22 mouse cellular contexts compared by ENCODE assay signal in the genomic region with DNA sequence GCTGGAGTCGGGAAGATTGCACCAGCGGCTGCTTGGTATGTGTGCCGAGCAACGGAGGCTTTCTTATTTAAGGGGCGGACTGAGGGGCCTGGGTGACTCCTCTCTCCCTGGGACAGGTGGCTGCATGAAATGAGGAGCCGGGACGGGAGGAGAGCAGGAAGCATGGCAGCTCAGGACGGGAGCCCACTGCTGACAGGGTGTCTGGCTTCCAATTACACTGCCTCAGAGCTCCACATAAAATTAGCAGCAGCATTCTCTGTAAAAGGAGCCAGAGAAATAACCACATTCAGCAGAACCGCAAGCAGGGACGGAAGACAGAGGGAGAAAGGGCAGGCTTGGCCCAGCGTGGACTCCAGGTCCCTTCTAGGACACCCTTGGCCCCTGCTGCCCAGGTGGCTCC. TPM values are rescaled to one million over a fixed set of nuclear protein-coding genes. Genes with fewer than 3 reads are reported as not detected.
DNase-seq lines count a peak whose midpoint lies in the region; ATAC-seq and TF ChIP-seq lines count a peak whose summit lies in the region.
"Had no signal": no experiment of that assay in that cellular context is flagged by ENCODE, and none has a peak within 500 bp of the region (broad histone marks: within the 10 kb centered on the region; RNA-seq: fewer than 3 reads in every experiment).

No protein-coding gene starts in this region.

- 24% methylated on average over 11 of the region's 11 CpGs for WGBS in kidney, postnatal 0 days
- 25% methylated on average over 10 of the region's 11 CpGs for WGBS in kidney, embryonic 14.5 days

- no peak overlapping the region for H3K9ac ChIP-seq in kidney, postnatal 0 days (ENCODE audit: low read depth, low read length)
- H3K9ac ChIP-seq in kidney, embryonic 14.5 days (ENCODE audit: low read depth, low read length): no peak overlapping the region
- H3K9ac ChIP-seq: embryonic facial prominence, embryonic 13.5 days; hindbrain, embryonic 12.5 days had no signal

- H3K9me3 ChIP-seq in kidney, postnatal 0 days (replicated peaks; ENCODE audit: low read length): no peaks in the 10 kb centered on the region
- H3K9me3 ChIP-seq in kidney, embryonic 14.5 days (ENCODE audit: control insufficient read depth, low read length): no peaks in the 10 kb centered on the region
- H3K9me3 ChIP-seq: embryonic facial prominence, embryonic 13.5 days; G1E; heart, embryonic 10.5 days; hindbrain, embryonic 12.5 days had no signal

- TF ChIP-seq CTCF in kidney, postnatal 0 days (IDR thresholded peaks at IDR 0.05; ENCODE audit: low read depth): no peak
- no peak for TF ChIP-seq CTCF in gastrocnemius, adult 2 months (IDR thresholded peaks at IDR 0.05)

- H3K27ac ChIP-seq in kidney, postnatal 0 days: no peak overlapping the region
- H3K27ac ChIP-seq in kidney, embryonic 14.5 days (ENCODE audit: low read depth, low read length): no peak overlapping the region
- H3K27ac ChIP-seq in gastrocnemius, adult 2 months: peak overlapping the region; percentile 93
- H3K27ac ChIP-seq: embryonic facial prominence, embryonic 13.5 days; heart, embryonic 10.5 days; hindbrain, embryonic 12.5 days had no signal

- intact Hi-C loops in gastrocnemius, adult 2 months (cut with DNase I): loop anchor here (1.0 to 10.0 kb wide), 3 partner anchors 36 to 161 kb away; no protein-coding TSS in a partner anchor
- intact Hi-C loops in gastrocnemius, postnatal 14 days (cut with DNase I; ENCODE audit: low total_unique reads): no loop called here

- no peaks in the 10 kb centered on the region for H3K4me1 ChIP-seq in kidney, postnatal 0 days (replicated peaks; ENCODE audit: insufficient read depth, low read length)
- no peaks in the 10 kb centered on the region for H3K4me1 ChIP-seq in kidney, embryonic 14.5 days (ENCODE audit: control insufficient read depth, insufficient read depth, low read length)
- H3K4me1 ChIP-seq: embryonic facial prominence, embryonic 13.5 days; hindbrain, embryonic 12.5 days had no signal

- no peak overlapping the region for H3K4me3 ChIP-seq in kidney, postnatal 0 days (replicated peaks; ENCODE audit: low read depth, low read length)
- H3K4me3 ChIP-seq in kidney, embryonic 14.5 days (ENCODE audit: low read length): no peak overlapping the region
- peak overlapping the region; percentile 51 for H3K4me3 ChIP-seq in gastrocnemius, adult 2 months
- H3K4me3 ChIP-seq: embryonic facial prominence, embryonic 13.5 days; heart, embryonic 10.5 days; hindbrain, embryonic 12.5 days had no signal

- DNase-seq in kidney, postnatal 0 days (ENCODE audit: low spot score): peak; percentile 27
- peak; percentile 84 for DNase-seq in gastrocnemius, adult 2 months
- DNase-seq in gastrocnemius, postnatal 14 days: peak; percentile 61
- DNase-seq in cerebellum, adult 9-11 months: no peak
- DNase-seq: adrenal gland, adult 8-10 months; adrenal gland, postnatal 36 days; cerebellum, adult 2 months; cerebellum, postnatal 14 days; heart, adult 18-20 months; heart, postnatal 10 days; heart, postnatal 4 days had no signal

- H3K4me2 ChIP-seq in kidney, postnatal 0 days (ENCODE audit: low read length): no peak overlapping the region
- no peak overlapping the region for H3K4me2 ChIP-seq in kidney, embryonic 14.5 days (replicated peaks; ENCODE audit: low read depth, low read length)
- H3K4me2 ChIP-seq: embryonic facial prominence, embryonic 13.5 days; hindbrain, embryonic 12.5 days had no signal

- H3K27me3 ChIP-seq in kidney, postnatal 0 days (ENCODE audit: insufficient read depth, low read length): no peaks in the 10 kb centered on the region
- no peaks in the 10 kb centered on the region for H3K27me3 ChIP-seq in kidney, embryonic 14.5 days (ENCODE audit: control insufficient read depth, insufficient read depth, low read length)
- H3K27me3 ChIP-seq: hindbrain, embryonic 12.5 days had no signal

- H3K36me3 ChIP-seq in kidney, postnatal 0 days (ENCODE audit: insufficient read depth, low read length): no peaks in the 10 kb centered on the region
- no peaks in the 10 kb centered on the region for H3K36me3 ChIP-seq in kidney, embryonic 14.5 days (ENCODE audit: control insufficient read depth, insufficient read depth, low read length)
- H3K36me3 ChIP-seq: embryonic facial prominence, embryonic 13.5 days; G1E; heart, embryonic 10.5 days; hindbrain, embryonic 12.5 days had no signal

- ATAC-seq in kidney, postnatal 0 days (replicated peaks; ENCODE audit: low FRiP score, low read depth): 0 out of 2 replicates have a peak, but pooled peaks have one; percentile 17
- no peak for ATAC-seq in kidney, embryonic 14.5 days (ENCODE audit: low FRiP score, low TSS enrichment)
- ATAC-seq in frontal cortex, adult (ENCODE audit: low TSS enrichment): no peak
- ATAC-seq: forebrain, embryonic 14.5 days; hindbrain, embryonic 16.5 days; inflammation-experienced regulatory T-cells, adult 6 months; intestine, postnatal 0 days had no signal

RNA-seq across cellular contexts. Expression of gene Ncf4, which starts 3.3 kb away (rescaled TPM):
- polyA plus RNA-seq in kidney, postnatal 0 days (2015; fragmentation: Nextera tagmentation; extraction: Ambion mirVana): 2.3 and 3.9 TPM in 2 replicates
- polyA plus RNA-seq in kidney, embryonic 14.5 days (2014; fragmentation: Nextera tagmentation; extraction: Ambion mirVana): 1.2 and 1.9 TPM in 2 replicates
- total RNA-seq in gastrocnemius, adult 2 months (2021): 1 to 10 TPM in 1 of 2 experiments, not detected in 1; 1.2 TPM
- total RNA-seq in gastrocnemius, postnatal 14 days (2021): 1 to 10 TPM in 1 of 2 experiments, under 1 TPM in 1; 1.00 to 3.0 TPM

RNA-seq across cellular contexts. Expression of gene Pvalb, which starts 35.1 kb away (rescaled TPM):
- 0.24 and 0.43 TPM in 2 replicates for polyA plus RNA-seq in kidney, postnatal 0 days (2015; fragmentation: Nextera tagmentation; extraction: Ambion mirVana)
- not detected in 2 replicates for polyA plus RNA-seq in kidney, embryonic 14.5 days (2014; fragmentation: Nextera tagmentation; extraction: Ambion mirVana)
- over 10,000 TPM in 1 of 2 experiments, 1,000 to 10,000 TPM in 1; 9,151 to 16,547 TPM for total RNA-seq in gastrocnemius, adult 2 months (2021)
- total RNA-seq in gastrocnemius, postnatal 14 days (2021): over 10,000 TPM; 19,167 to 21,154 TPM
- total RNA-seq: adrenal gland, adult 8-10 months; adrenal gland, postnatal 36 days; common myeloid progenitor, adult 5-6 weeks; G1E; heart, postnatal 10 days had no signal
- polyA plus RNA-seq: embryonic facial prominence, embryonic 13.5 days; G1E; inflammation-experienced regulatory T-cells, adult 6 months; intestine, postnatal 0 days had no signal
